Comparison of ENCODE assay signal across 14 mouse cellular contexts in the genomic region with DNA sequence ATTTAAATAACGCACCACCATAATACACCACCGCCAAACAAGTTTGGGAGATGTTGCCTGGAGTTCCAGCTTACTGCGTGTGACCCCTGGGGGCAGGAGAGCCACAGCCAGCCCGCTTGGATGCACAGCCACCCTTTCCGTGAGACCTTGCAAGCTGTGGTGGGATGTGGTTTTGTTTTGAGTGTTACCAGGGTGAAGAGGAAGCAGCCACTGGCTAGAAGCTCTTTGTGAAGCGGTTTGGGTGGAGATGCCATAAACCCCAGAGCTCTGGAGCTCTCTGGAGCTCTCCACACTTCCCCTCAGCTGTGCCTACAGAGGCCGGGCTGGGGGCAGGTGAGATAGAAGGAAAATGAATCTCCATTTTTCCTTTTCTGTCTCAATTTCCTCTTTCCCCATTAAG. TPM values are rescaled to one million over a fixed set of nuclear protein-coding genes. Genes with fewer than 3 reads are reported as not detected.
A peak's percentile ranks its signal among the peaks of the same experiment; 100 is the strongest.
DNase-seq lines count a peak whose midpoint lies in the region; ATAC-seq and TF ChIP-seq lines count a peak whose summit lies in the region.
"Had no signal": no experiment of that assay in that cellular context is flagged by ENCODE, and none has a peak within 500 bp of the region (broad histone marks: within the 10 kb centered on the region; RNA-seq: fewer than 3 reads in every experiment).

No protein-coding gene starts in this region.

- H3K9me3 ChIP-seq in lung, postnatal 0 days (ENCODE audit: low read length), result no peaks in the 10 kb centered on the region
- H3K9me3 ChIP-seq in neural tube, embryonic 15.5 days (replicated peaks), result no peaks in the 10 kb centered on the region
- no peaks in the 10 kb centered on the region for H3K9me3 ChIP-seq in liver, embryonic 12.5 days (replicated peaks)
- H3K9me3 ChIP-seq: kidney, embryonic 15.5 days; neural tube, embryonic 12.5 days had no signal

- no peak overlapping the region for H3K9ac ChIP-seq in lung, postnatal 0 days (replicated peaks; ENCODE audit: low read depth)
- H3K9ac ChIP-seq in neural tube, embryonic 15.5 days (replicated peaks), result no peak overlapping the region
- no peak overlapping the region for H3K9ac ChIP-seq in liver, embryonic 12.5 days
- H3K9ac ChIP-seq: heart, embryonic 13.5 days; hindbrain, embryonic 14.5 days; kidney, embryonic 15.5 days; neural tube, embryonic 12.5 days had no signal

- TF ChIP-seq CTCF in lung, postnatal 0 days (IDR thresholded peaks at IDR 0.05), result no peak

- no peak overlapping the region for H3K4me2 ChIP-seq in lung, postnatal 0 days (replicated peaks; ENCODE audit: low read depth, low read length)
- H3K4me2 ChIP-seq in neural tube, embryonic 15.5 days, result no peak overlapping the region
- H3K4me2 ChIP-seq in liver, embryonic 12.5 days, result no peak overlapping the region
- H3K4me2 ChIP-seq: heart, embryonic 13.5 days; hindbrain, embryonic 14.5 days; kidney, embryonic 15.5 days; neural tube, embryonic 12.5 days had no signal

- no peaks in the 10 kb centered on the region for H3K27me3 ChIP-seq in lung, postnatal 0 days (replicated peaks; ENCODE audit: insufficient read depth, low read length)
- H3K27me3 ChIP-seq in neural tube, embryonic 15.5 days (replicated peaks), result no peaks in the 10 kb centered on the region
- peaks cover 66% of the 10 kb centered on the region for H3K27me3 ChIP-seq in liver, embryonic 12.5 days (replicated peaks)
- H3K27me3 ChIP-seq: neural tube, embryonic 12.5 days had no signal

- ATAC-seq in lung, postnatal 0 days, result no peak
- peak; percentile 72 for ATAC-seq in activated CD4-positive, CD25-positive, alpha-beta regulatory T cell, adult 4 months
- peak; percentile 88 for ATAC-seq in megakaryocyte, adult 5-6 weeks (ENCODE audit: poor library complexity, severe bottlenecking)
- ATAC-seq in neural tube, embryonic 15.5 days (ENCODE audit: low FRiP score), result no peak
- no peak for ATAC-seq in liver, embryonic 12.5 days

- H3K4me3 ChIP-seq in lung, postnatal 0 days (ENCODE audit: low read depth, low read length), result no peak overlapping the region
- no peak overlapping the region for H3K4me3 ChIP-seq in neural tube, embryonic 15.5 days (replicated peaks)
- H3K4me3 ChIP-seq in liver, embryonic 12.5 days, result no peak overlapping the region
- H3K4me3 ChIP-seq: heart, embryonic 13.5 days; kidney, embryonic 15.5 days; neural tube, embryonic 12.5 days had no signal

- TF ChIP-seq EP300 in lung, postnatal 0 days (IDR thresholded peaks at IDR 0.05), result no peak

- no peaks in the 10 kb centered on the region for H3K4me1 ChIP-seq in lung, postnatal 0 days (ENCODE audit: insufficient read depth, low read depth, low read length)
- H3K4me1 ChIP-seq in neural tube, embryonic 15.5 days, result peaks cover 16% of the 10 kb centered on the region
- H3K4me1 ChIP-seq in liver, embryonic 12.5 days, result no peaks in the 10 kb centered on the region

- no peaks in the 10 kb centered on the region for H3K36me3 ChIP-seq in lung, postnatal 0 days (ENCODE audit: insufficient read depth, low read length)
- H3K36me3 ChIP-seq in neural tube, embryonic 15.5 days, result no peaks in the 10 kb centered on the region
- no peaks in the 10 kb centered on the region for H3K36me3 ChIP-seq in liver, embryonic 12.5 days
- H3K36me3 ChIP-seq: heart, embryonic 13.5 days; kidney, embryonic 15.5 days; neural tube, embryonic 12.5 days had no signal

- DNase-seq in lung, postnatal 10 days, result peak; percentile 8
- DNase-seq in lung, postnatal 0 days (ENCODE audit: low spot score), result no peak
- peak; percentile 53 for DNase-seq in thymus, postnatal 14 days
- DNase-seq: layer of hippocampus, postnatal 36 days; liver; right cerebral cortex, adult 18-20 months had no signal

- H3K27ac ChIP-seq in lung, postnatal 0 days (ENCODE audit: low read length), result no peak overlapping the region
- no peak overlapping the region for H3K27ac ChIP-seq in neural tube, embryonic 15.5 days (replicated peaks)
- no peak overlapping the region for H3K27ac ChIP-seq in liver, embryonic 12.5 days
- H3K27ac ChIP-seq: heart, embryonic 13.5 days; hindbrain, embryonic 14.5 days; kidney, embryonic 15.5 days; neural tube, embryonic 12.5 days had no signal

- WGBS in lung, postnatal 0 days, result 52% methylated on average over 7 of the region's 7 CpGs
- WGBS in neural tube, embryonic 15.5 days, result 54% methylated on average over 7 of the region's 7 CpGs
- 29% methylated on average over 7 of the region's 7 CpGs for WGBS in liver, embryonic 12.5 days (ENCODE audit: insufficient replicate concordance)

RNA-seq across cellular contexts. Expression of gene Vrk1, which starts 38.8 kb away (rescaled TPM):
- polyA plus RNA-seq in lung, postnatal 0 days (2015; fragmentation: Nextera tagmentation; extraction: Ambion mirVana), result 23.6 and 26.4 TPM in 2 replicates
- 100 to 1,000 TPM; 161 to 189 TPM for polyA plus RNA-seq in activated CD4-positive, CD25-positive, alpha-beta regulatory T cell, adult 4 months (2017; shearing (Covaris generic))
- total RNA-seq in megakaryocyte, adult 5-6 weeks (2015), result 133 and 142 TPM in 2 replicates
- total RNA-seq in megakaryocyte, adult 5-6 weeks (2017), result 184 and 208 TPM in 2 replicates
- 24.8 and 40.5 TPM in 2 replicates for polyA plus RNA-seq in neural tube, embryonic 15.5 days (2015; fragmentation: Nextera tagmentation; extraction: Ambion mirVana)
- 136 and 141 TPM in 2 replicates for polyA plus RNA-seq in liver, embryonic 12.5 days (2016; fragmentation: Nextera tagmentation; extraction: Ambion mirVana)

Comparison
In these comparisons a context has a peak if more than half of its experiments do, and no peak if none do; other contexts are left out.
1. ATAC-seq: peak in activated CD4-positive, CD25-positive, alpha-beta regulatory T cell, adult 4 months (single experiment) and megakaryocyte, adult 5-6 weeks (single experiment); none in lung, postnatal 0 days (single experiment), neural tube, embryonic 15.5 days (single experiment) and liver, embryonic 12.5 days (single experiment).